Mouse (Mus musculus) thymus, adult 18-20 months (tissue): ENCODE data around the gene Hdac1.
"Not testable (repeated sequence)": the region's sequence is repeated elsewhere in the genome, so short reads cannot be mapped to it uniquely, and the experiment has no call there.

ENCODE experiments used
- DNase-seq, 2 experiments: peaks; one replicate each; pipeline ENCODE4 v3.0.0; 2022; ENCODE audit warnings: mixed read lengths in 2 of 2

The Hdac1 gene

DNA sequence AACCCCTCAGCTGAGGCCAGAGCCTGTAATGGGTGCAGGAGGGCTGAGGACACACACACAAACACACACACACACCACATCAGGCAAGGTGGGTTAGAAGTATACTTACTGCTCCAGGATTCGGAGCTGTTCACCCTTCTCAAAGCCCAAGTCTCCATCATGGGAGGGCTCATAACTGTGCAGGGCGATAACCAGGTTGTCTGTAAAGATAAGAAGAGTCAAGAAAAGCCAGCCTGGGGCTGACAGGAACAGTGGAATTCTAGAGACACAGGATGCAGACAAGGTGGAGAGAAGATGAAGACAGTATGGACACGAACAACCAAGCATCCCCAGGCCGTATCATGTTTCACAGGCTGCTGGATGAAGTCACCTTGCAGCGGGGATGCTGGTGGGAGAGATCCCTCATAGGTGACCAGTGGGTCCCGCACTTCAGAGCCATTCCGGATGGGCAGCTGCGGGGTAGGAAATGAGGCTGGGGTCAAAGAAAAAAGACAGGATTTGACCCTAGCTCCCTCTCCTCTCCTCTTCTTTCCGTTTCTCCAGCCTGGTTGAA is 14.8 kb upstream of the Hdac1 start:
- DNase-seq, result peak in 1 of 2 experiments; percentile 32

DNA sequence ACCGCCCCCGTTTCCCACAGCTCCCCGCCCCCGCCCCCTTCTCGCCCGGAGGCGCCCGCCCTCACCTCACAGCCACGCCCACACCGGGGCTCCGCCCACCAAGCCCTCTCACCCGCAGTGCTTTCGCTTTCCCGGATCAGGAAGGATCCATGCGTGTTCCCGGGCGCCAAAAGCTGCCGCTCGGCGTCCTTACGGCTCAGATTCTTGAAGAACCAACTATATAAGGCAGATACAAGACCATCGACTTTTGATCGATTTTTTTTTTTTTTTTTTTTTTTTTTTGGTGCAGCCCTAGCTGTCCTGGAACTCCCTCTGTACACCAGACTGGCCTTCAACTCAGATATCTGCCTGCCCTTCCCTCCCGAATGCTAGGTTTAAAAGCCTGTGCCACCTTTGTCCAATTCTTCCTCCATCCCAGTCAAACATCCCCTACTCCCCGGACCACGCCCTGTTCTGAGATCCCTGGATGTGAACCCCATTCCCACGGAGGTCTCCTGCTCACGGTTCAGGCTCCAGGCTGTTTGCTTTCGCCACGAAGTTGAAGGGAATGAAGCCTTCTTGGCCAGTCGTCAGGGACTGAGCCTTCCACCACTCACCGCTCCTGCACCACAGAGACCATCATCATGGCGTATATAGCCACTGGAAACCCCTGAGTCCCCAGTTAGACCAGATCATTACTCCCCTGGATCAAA is 14.2 kb upstream of the Hdac1 start:
- DNase-seq, result peak; percentile 78 to 84

DNA sequence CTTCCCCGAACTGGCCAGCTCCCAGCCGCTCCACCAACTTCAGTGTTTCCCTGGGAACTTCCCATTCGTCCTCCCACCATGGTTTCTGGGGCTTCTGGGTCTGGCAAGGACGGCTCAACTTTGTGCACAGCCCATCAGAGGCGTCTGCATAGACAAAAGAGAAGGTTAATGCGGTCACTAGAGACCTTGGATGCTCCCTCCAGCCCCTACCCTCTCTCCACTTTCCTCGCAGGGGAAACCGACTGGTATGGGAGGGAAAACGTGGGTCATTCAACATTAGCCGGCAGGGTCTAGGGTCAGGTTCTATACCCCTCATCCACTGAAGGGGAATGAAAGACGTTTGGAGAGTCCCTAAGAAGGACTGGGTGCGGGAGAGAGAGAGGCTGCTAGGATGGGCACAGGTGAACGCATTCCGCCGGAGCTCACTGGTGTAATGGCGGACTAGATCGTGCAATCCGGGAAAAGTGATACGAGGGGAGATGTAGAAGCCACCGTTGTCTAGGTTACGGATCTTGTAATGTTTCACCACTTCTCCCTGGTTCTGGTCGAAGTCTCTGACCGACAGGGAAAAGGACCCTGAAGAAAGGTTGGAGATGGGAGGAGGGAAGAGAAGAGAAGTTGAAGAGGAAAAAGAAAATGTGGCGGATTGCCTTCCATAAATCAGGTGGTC is 13.5 kb upstream of the Hdac1 start:
- peak in 1 of 2 experiments; percentile 31 for DNase-seq

DNA sequence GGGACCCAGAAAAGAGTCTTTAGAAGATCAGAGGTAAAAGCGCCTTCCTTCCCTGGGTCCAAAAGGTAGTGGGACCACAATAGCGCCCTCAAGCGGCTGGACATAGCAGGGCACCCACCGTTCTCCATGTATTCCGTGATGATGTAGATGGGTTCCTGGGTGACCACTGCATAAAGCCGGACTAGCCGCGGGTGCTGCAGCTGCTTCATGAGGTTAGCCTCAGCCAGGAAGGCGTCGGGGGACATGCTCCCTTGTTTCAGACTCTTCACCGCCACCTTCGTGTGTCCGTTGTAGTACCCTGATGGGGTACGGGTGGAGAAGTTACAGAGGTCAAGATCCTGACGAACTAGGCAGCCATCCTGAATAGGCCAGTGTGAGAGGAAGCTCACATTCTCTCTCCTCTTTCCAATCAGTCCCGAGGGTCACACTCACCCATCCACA is 12.9 kb upstream of the Hdac1 start:
- DNase-seq, result peak in 1 of 2 experiments; percentile 39

DNA sequence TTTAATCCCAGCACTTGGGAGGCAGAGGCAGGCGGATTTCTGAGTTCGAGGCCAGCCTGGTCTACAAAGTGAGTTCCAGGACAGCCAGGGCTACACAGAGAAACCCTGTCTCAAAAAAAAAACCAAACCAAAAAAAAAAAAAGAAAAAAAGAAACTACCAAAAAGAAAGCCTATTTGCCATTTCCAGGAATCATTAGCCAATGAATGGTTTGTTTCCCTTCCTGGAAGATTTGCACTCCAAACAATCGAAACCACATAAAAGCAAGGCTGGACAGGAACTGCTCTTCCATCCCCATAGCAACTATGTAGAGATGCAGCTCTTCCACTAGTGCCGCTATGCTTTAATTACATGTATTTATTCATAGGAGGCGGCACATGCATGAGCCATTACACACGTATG is 12.0 kb upstream of the Hdac1 start:
- DNase-seq, result not testable (repeated sequence)

DNA sequence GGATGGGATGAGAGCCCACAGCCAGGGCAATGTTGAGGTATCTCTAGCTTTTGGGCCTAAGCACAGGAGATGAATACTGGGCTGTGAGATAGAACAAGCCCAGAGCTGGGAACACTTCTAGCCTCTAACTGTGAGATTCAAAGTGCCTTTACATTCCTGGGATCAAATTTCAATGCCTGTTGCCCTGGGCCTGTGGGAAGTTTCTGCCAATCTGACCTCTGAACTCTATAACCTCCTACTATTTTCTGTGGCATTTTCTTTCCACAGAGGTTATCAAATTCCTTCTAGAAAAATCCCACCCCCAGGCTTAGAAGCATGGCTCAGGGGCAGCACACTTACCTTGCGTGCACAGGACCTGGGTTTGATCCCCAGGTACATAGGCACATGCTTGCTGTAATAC is 7.8 kb upstream of the Hdac1 start:
- no peak for DNase-seq

DNA sequence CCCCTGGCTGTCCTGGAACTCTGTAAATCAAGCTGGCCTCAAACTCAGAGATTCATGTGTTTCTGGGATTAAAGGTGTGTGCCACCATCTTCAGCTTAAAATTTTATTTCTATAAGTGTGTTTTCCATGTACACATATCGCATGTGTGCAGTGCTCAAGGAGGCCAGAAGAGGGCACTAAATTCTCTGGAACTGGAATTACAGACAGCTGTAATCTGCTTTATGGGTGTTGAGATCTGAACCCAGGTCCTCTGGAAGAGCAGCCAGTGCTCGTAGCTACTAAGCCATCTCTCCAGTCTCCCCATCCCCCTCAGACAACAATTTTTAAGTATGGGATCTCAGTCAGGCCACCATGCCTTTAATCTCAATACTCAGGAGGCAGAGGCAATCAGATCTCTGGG is 6.8 kb upstream of the Hdac1 start:
- peak in 1 of 2 experiments; percentile 55 for DNase-seq

DNA sequence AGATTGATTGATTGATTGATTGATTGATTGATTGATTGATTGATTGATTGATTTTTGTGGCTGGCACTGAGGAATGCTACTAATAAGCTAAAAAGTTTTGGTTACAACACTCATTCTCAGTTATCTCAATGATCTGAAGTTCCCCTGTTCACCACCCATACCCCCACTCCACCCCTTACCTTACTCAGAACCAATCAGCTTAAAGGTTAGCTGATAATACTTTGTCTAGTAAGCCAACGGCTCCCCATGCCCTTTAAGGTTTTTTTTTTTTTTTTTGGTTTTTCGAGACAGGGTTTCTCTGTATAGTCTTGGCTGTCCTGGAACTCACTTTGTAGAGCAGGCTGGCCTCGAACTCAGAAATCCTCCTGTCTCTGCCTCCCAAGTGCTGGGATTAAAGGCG is 5.1 kb upstream of the Hdac1 start:
- DNase-seq, result not testable (repeated sequence)

DNA sequence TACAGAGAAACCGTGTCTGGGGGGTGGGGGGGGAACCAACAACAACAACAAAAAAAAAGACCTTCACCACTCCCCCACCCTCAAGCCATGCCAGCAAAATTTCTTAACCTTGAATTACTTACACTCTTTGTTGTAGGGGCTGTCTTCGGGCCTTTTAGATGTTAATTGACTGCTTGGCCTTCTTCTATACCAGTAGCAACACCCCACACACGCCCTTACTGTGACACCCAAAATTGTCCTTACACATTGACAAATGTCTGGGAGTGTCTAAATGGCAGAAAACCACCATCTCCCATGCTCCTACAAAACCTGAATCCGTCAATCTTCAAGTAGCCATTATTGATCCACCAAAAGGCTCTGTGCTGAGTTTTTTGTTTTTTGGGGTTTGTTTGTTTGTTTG is 1.6 kb upstream of the Hdac1 start:
- DNase-seq, result no peak

DNA sequence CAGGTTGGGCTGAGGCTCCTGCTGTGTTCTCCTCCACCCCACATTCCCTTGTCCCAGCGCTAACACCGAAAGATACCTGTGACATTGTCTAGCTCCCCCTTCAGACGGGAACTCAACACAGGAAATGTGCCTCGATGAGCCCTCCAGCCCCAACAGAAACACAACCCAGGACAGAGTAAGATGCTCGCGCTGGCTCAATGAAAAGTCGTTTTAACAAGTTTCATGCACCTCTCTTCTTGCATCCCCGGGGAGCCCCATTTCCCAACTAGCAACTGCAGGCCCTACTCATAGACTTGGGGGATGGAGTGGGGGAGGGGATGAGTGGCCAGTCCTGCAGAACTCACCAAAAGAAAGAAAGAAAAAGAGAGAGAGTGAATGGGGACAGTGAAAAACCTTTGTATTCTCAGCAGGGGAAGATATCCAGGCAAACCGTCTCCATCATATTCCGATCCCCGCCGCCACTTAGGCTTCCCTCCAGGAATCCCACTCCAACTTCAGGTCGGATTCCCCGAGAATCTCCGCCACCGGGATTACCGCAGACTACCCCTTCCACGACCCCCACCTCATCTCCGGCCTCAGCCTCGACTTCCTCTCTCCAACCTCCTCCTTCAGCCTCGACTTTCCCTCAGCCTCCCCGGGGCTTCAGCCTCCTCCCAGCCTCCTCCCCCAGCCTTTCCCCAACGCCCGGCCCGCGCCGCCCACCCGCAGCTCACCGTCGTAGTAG is 483 bp downstream of the Hdac1 start:
- peak; percentile 17 to 56 for DNase-seq

DNA sequence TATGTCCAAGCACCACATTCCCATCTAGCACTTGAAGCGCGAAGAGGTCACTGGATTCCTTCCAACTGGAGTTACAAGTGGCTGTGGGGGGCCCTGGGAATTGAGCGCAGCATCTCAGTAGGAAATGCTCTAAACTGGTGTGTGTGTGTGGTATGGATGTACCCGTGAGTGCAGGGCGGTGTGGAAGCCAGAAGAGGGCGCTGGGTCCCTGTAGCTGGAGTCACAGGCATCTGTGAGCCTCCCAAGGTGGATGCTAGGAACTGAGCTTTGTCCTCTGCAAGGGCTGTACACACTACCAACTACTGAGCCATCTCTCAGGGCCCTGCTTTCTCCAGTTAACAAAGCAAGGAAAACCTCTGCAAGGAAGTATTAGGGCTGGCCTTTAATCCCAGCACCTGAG is 2.5 kb downstream of the Hdac1 start:
- peak; percentile 25 to 44 for DNase-seq

DNA sequence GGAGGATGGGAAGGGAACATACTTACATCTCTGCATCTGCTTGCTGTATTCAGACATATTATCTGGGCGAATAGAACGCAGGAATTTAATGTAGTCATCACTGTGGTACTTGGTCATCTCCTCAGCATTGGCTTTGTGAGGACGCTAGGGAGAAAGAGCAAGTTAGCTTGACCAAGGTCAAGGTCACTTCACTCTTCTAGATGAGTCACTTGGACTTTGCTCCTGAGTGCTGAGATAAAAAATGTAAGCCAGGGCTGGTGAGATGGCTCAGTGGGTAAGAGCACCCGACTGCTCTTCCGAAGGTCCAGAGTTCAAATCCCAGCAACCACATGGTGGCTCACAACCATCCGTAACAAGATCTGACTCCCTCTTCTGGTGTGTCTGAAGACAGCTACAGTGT is 13.6 kb downstream of the Hdac1 start:
- DNase-seq, result not testable (repeated sequence)

DNA sequence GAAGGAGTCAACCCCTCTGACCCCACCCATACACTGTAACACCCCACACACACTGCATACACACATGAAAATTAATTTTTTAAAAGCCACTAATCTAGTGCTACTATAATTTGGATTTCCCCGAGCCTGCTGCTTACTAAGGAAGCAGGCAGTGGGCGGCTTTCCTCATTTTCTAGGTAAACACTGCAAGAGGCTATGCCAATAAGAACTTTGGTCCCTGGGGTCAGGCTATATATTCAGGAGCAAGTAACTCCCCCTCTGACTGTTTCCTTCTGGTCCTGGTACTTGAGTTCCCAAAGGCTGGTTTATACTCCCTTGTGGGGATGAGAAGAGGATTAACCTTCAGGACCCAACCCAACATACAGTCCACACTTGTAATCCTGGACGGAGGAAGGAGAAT is 16.6 kb downstream of the Hdac1 start:
- DNase-seq, result no peak

DNA sequence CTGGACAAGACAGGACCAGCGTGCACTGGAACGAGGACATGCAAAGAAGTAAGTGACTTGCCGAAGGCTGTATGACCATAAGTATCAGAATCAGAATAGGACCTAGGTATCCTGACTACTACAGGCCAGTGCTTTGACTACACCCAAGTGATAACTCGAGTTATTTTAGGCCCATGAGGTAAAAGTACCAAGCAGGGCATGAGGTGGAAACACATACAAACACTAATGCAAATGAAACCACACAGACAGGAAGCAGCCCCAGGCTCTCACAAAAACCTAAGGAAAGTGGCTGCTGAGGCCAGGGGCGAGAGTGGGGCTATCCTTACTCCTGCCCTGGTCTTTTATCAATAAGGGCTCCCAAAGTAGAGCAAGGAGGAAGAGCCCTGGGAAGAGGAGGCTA is 17.2 kb downstream of the Hdac1 start:
- DNase-seq, result no peak

DNA sequence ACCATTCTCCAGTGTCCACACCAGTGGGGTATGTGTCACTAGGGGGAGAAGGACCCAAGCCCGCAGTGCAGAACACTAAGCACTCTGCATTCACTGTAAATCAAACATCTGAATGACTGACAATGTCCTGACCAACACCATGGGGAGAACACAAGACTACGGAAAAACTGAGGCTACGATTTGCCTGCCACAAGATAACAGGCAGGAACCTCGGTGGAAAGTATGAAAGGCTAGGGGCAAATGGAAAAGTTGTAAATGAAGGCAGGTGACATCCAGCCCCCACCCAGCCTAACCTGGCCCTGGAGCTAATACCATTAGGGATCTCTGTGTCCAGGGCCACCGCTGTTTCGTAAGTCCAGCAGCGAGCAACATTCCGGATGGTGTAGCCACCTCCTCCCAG is 24.0 kb downstream of the Hdac1 start:
- DNase-seq, result no peak

DNA sequence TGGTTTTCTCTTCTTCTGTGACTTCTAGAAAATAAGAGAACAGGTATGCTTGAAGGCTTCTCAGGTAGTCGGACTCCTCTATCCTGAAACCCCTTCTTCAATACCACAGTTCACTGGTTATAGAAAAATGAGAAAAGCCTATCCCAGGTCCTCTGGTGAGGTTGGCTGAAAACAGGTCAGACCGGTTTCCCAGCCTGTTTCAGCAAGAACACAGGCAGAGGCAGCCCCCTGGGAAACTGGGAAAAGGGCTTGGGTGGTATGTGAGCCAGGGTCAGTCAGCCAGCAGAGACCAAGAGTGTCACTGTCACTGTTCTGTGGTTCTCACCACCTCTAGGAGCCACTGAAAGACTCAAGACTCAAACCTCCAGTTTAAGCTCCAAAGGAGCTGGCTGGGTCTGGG is 25.6 kb downstream of the Hdac1 start:
- DNase-seq, result no peak

DNA sequence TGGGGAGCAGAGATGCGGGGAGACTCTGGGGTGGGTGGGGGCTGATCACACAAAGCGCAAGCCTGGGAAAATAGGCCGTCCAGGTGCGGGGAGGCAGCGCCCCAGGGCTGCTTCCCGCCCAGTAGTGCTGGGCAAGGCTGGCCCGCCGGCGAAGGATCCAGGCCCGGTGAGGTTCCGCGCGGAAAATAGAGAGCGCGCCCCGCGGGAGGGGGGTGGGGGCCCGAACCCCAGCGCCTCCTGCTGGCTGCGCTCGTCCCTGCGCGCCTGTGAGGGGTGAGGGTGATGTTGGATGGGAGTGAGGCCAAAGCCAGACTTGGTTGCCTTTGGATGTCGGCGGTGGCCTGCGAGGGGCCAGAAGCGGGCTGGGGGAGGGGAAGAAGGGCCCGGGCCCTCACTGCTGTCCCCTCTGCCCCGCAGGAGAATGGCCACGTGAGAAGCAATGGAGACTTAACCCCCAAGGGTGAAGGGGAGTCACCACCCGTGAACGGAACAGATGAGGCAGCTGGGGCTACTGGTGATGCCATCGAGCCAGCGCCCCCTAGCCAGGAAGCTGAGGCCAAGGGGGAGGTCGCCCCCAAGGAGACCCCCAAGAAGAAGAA is 28.1 kb downstream of the Hdac1 start:
- DNase-seq, result peak; percentile 40 to 55

DNA sequence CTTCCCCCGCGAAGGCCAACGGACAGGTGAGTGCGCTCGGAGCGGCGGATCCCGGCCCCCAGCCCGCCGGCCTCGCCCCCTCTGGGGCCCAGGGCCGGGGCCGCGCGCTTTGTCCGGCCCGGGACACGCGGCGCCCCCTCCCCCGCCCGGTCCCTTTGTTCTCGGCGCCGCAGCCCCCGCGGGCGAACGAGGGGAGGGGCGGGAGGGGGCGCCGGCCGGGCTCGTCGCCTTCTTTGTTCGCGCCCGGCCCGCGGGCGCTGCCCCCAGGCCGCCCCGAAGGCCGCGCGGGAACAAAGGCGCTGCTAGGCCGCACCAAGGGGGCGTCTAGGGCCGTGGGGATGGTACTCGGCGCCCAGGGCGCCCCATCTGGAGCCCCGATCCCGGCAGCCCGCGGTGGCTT is 28.6 kb downstream of the Hdac1 start:
- no peak for DNase-seq

DNA sequence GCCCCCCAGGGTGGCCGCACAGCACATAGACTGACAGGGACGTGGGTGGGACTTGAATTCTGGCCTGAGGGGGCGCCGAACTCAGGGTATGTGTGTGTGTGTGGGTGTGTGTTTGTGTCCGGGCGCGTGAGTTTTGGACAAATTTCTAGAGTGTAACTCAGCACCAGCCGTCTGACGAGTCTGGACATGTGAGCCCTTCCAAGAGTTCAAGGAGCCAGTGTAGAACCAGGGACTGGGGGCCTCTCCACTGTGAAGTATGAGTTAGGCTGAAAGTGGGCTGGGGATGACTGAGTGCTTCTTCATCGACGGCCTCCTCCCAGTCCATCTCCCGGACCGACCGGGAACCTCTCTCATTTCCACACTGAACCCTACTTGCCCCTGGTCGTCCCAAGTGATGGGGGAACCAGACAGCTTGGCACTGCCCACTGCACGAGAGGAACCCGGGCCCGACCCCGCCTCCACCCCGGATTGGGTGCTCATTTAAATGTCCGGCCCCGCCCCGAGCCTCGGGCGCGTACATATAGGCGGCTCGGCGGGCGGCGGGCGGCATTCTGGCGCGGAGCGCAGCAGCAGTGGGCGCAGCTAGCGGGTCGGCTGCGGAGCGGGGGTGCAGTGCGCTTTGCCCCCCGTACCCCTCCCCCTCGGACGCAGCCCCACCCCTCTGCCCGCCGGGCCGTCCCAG is 29.3 kb downstream of the Hdac1 start, which contains the start of gene Marcksl1:
TSS of gene Marcksl1 (plus strand) at position 496 of the 682 bp plus-strand sequence.
- DNase-seq, result peak; percentile 87 to 88

DNA sequence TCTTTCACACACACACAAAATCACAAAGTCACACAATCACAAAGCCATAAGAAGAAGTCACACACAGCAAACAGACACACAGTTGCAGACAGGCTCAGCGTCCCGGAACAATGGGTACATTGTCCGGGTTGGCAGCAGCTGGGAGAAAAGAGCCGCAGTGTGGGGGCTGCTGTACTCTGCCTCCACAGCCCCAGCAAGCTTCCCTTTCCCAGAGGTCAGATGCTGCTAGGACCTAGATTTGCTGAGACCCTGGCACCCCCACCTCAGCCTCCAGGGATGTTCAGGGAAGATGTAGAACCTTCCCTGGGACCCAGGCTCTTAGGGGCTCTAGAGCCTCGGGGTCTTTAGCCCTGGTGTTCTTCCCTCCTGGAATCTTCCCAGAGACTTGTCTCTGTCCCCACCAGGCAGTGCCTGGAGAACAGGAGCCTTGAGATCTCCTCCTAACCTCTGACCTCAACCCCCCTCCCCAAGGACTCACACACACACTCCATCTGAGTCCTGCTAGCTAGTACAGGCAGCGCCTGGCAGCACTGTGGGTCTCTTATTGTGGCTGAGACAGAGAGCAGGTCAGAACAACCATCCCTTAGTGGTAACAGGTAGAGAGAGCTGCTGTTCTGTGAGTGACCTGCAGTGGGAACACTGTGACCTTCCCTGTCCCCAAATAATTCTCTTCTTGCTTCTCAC is 31.0 kb downstream of the Hdac1 start:
- no peak for DNase-seq

DNA sequence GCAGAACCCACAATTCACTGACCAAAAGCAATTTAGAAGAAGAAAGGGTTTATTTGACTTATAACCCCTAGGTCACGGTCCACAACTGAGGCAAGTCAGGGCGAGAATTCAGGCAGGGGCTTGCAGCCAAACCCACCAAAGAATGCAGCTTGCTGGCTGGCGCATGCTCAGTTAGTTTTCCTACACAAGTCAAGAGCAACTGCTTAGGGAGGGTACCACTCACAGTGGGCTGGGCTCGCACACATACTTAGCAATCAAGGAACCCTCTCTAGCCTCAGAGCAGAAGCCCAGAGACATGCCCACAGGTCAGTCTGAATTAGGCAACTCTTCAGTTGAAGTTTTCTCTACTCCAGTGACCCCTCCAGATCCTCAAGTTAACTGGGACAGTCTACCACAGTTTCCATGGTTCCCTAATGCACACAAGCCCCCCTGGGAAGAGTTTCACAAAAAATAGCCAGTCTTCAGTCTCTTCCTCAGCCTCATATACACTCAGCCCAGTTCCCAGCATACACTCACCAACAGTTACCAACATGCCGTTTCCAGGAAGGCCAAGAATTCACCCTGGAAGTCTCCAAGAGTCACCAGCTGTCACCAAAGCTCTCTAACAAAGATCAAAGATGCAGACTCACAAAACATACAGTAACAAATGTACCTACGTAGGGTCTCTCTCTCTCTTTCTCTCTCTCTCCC is 31.6 kb downstream of the Hdac1 start:
- DNase-seq, result no peak
